Mouse (Mus musculus) heart, postnatal 36 days (tissue): ENCODE measurements around the gene Glis3. TPM values are rescaled to one million over a fixed set of nuclear protein-coding genes. Genes with fewer than 3 reads are reported as not detected.

Experiments used
- total RNA-seq, 2 experiments: library from RNA; stranded (reverse); gene quantifications; 2 replicates each; pipeline ENCODE4 v1.2.3; 2021

The Glis3 gene
- total RNA-seq, 2 experiments from 2014 or later = 1.6 to 1.9 TPM

Other genes with a start within 250 kb of the Glis3 start
- gene Slc1a1, start 155.0 kb upstream of the Glis3 start, total RNA-seq = 1 to 10 TPM in 1 of 2 experiments, under 1 TPM in 1; 0.95 to 1.3 TPM